Mouse (Mus musculus) heart, postnatal 0 days (tissue): ENCODE measurements around the gene Adamtsl1. TPM values are rescaled to one million over a fixed set of nuclear protein-coding genes. Genes with fewer than 3 reads are reported as not detected.

Source experiments
- ATAC-seq: fragments of 200-750 bp; cut with Nextera tagmentation; 2 replicates; pipeline ENCODE4 v1.8.0; 2017; ENCODE audit warnings: low read depth, moderate number of reproducible peaks, moderate library complexity; ENCODE audit not compliant: insufficient read depth
- DNase-seq: peaks from one replicate; pipeline ENCODE4 v3.0.0-alpha.2; 2016; ENCODE audit warnings: low spot score
- H3K27ac ChIP-seq: fragments of 300-500 bp; sonication (generic); 2 replicates; pipeline ENCODE4 v1.5.1; 2014; ENCODE audit warnings: low read depth, mild to moderate bottlenecking
- H3K27me3 ChIP-seq: fragments of 300-500 bp; sonication (generic); 2 replicates; pipeline ENCODE4 v1.6.1; 2014; ENCODE audit warnings: low read length, mixed read lengths; ENCODE audit not compliant: control insufficient read depth, insufficient read depth
- H3K36me3 ChIP-seq: fragments of 300-500 bp; sonication (generic); replicated peaks from 2 replicates; pipeline ENCODE4 v1.6.1; 2014; ENCODE audit warnings: low read length, mixed read lengths; ENCODE audit not compliant: control insufficient read depth, insufficient read depth
- H3K4me1 ChIP-seq: fragments of 300-500 bp; sonication (generic); 2 replicates; pipeline ENCODE4 v1.6.1; 2014; ENCODE audit warnings: antibody characterized with exemption; ENCODE audit not compliant: control insufficient read depth, insufficient read depth
- H3K4me2 ChIP-seq: fragments of 300-500 bp; sonication (generic); 2 replicates; pipeline ENCODE4 v1.6.1; 2014; ENCODE audit warnings: low read depth, mild to moderate bottlenecking, low read length, moderate library complexity
- H3K4me3 ChIP-seq: fragments of 300-500 bp; sonication (generic); 2 replicates; pipeline ENCODE4 v1.5.1; 2014; ENCODE audit warnings: low read depth, low read length
- H3K9ac ChIP-seq: fragments of 300-500 bp; sonication (generic); replicated peaks from 2 replicates; pipeline ENCODE4 v1.6.1; 2014; ENCODE audit warnings: low read depth, low read length, mixed read lengths
- H3K9me3 ChIP-seq: fragments of 300-500 bp; sonication (generic); replicated peaks from 2 replicates; pipeline ENCODE4 v1.6.1; 2016; ENCODE audit warnings: low read length; ENCODE audit not compliant: control insufficient read depth
- CTCF ChIP-seq: IDR thresholded peaks from 2 replicates; pipeline ENCODE4 v1.5.1; 2016; ENCODE audit warnings: antibody characterized with exemption, control low read depth, low read depth
- EP300 ChIP-seq: IDR thresholded peaks from 2 replicates; pipeline ENCODE4 v1.6.1; 2016; ENCODE audit warnings: antibody characterized with exemption, low read depth
- WGBS: fragments of 180-500 bp; shearing (Covaris S2); extraction: QIAGEN DNeasy Blood & Tissue Kit; methylation state at CpG from one replicate; pipeline ENCODE4 v1.1.7; 2014; 5-methylcytosine and 5-hydroxymethylcytosine counted together
- polyA plus RNA-seq: library from polyadenylated mRNA; unstranded; fragments of >200 nt; fragmentation: Nextera tagmentation; extraction: Ambion mirVana; gene quantifications from 2 replicates; pipeline ENCODE4 v1.2.1, GENCODE M21; 2015
- total RNA-seq: library from RNA; depleted of rRNA; stranded (reverse); fragments of >200 nt; gene quantifications from 2 replicates; pipeline ENCODE4 v1.2.3, GENCODE M21; 2014; ENCODE audit warnings: low replicate concordance

The Adamtsl1 gene
- total and polyA plus RNA-seq, 2 experiments from 2014 or later, result 3.9 to 6.0 TPM

GRCm38 (mm10) chr4:86019586-86019985, 505.6 kb downstream of the Adamtsl1 start:
- Histone ChIP-seq H3K9me3 (no peaks in the 10 kb centered on the region), H3K4me3 (no peak overlapping the region), H3K9ac (no peak overlapping the region), H3K27me3 (no peaks in the 10 kb centered on the region), H3K4me2 (no peak overlapping the region), H3K36me3 (no peaks in the 10 kb centered on the region), H3K27ac (no peak overlapping the region), H3K4me1 (no peaks in the 10 kb centered on the region)
- ATAC-seq (peak; percentile 39; the same call in 1 of the 2 replicates), DNase-seq (peak; percentile 15)
- TF ChIP-seq CTCF (no peak), EP300 (no peak)
- 28% methylated on average over 4 of the region's 4 CpGs for WGBS

GRCm38 (mm10) chr4:86020372-86021090, 506.6 kb downstream of the Adamtsl1 start:
- 56% methylated on average over 10 of the region's 10 CpGs for WGBS
- Histone ChIP-seq H3K36me3 (no peaks in the 10 kb centered on the region), H3K27me3 (no peaks in the 10 kb centered on the region), H3K4me1 (no peaks in the 10 kb centered on the region), H3K9me3 (no peaks in the 10 kb centered on the region), H3K9ac (no peak overlapping the region), H3K4me3 (no peak overlapping the region), H3K27ac (no peak overlapping the region), H3K4me2 (no peak overlapping the region)
- TF ChIP-seq CTCF (no peak), EP300 (no peak)
- ATAC-seq, result no peak
- DNase-seq, result no peak

DNA sequence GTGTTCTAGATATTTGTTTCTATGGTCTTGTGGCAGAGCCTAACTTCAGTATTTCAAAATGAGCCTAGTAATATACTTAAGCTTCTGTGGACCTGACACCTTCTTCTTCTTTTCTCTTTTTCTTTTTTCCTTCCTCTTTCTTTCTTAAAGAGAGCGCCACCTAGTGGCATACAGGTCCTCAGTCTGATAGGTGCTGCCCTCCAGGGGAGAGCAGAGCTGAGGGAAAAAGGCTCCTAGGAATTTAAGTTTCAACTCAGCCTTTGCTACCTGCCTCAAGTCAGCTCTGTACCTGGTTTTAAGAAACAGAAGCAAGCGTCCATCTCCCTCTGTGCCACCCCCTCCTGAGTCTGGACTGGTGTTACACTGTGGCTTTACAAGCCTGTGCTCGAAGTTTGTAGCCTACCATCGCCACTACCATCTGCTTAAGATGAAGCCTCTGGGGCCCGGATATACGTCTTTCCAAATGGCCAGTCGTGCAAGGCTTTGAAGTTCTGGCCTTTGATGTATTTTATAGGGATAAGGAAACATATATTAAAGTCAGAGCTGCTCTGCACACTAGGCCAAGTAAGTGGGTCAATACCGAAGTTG, 510.7 kb downstream of the Adamtsl1 start:
- no peaks in the 10 kb centered on the region for H3K36me3 ChIP-seq
- TF ChIP-seq CTCF (peak; percentile 82), EP300 (no peak)
- DNase-seq (peak; percentile 77), ATAC-seq (no peak)
- WGBS, result 58% methylated on average over 8 of the region's 8 CpGs
- H3K9ac ChIP-seq, result no peak overlapping the region
- H3K27ac ChIP-seq, result no peak overlapping the region
- no peak overlapping the region for H3K4me3 ChIP-seq
- no peaks in the 10 kb centered on the region for H3K4me1 ChIP-seq
- no peaks in the 10 kb centered on the region for H3K9me3 ChIP-seq
- no peaks in the 10 kb centered on the region for H3K27me3 ChIP-seq
- no peak overlapping the region for H3K4me2 ChIP-seq

- DNase-seq, result no peak
Measured at GRCm38 (mm10) chr4:86029486-86029885, 515.5 kb downstream of the Adamtsl1 start.

GRCm38 (mm10) chr4:86030208-86030607, 516.2 kb downstream of the Adamtsl1 start:
- H3K9ac ChIP-seq, result no peak overlapping the region
- no peaks in the 10 kb centered on the region for H3K9me3 ChIP-seq
- H3K4me1 ChIP-seq, result no peaks in the 10 kb centered on the region
- ATAC-seq (no peak), DNase-seq (no peak)
- no peaks in the 10 kb centered on the region for H3K36me3 ChIP-seq
- TF ChIP-seq EP300 (no peak), CTCF (no peak)
- H3K27ac ChIP-seq, result no peak overlapping the region
- WGBS, result 40% methylated on average over 3 of the region's 3 CpGs
- H3K27me3 ChIP-seq, result no peaks in the 10 kb centered on the region
- no peak overlapping the region for H3K4me2 ChIP-seq
- H3K4me3 ChIP-seq, result no peak overlapping the region

More at GRCm38 (mm10) chr4:86029486-86029885, 515.5 kb downstream of the Adamtsl1 start:
- Histone ChIP-seq H3K9ac (no peak overlapping the region), H3K4me1 (no peaks in the 10 kb centered on the region), H3K27me3 (no peaks in the 10 kb centered on the region), H3K9me3 (no peaks in the 10 kb centered on the region), H3K4me2 (no peak overlapping the region), H3K36me3 (no peaks in the 10 kb centered on the region), H3K27ac (no peak overlapping the region), H3K4me3 (no peak overlapping the region)
- no peak for ATAC-seq
- 75% methylated on average over 6 of the region's 6 CpGs for WGBS
- TF ChIP-seq CTCF (no peak), EP300 (no peak)
